Mouse (Mus musculus): ENCODE measurements around the gene Galk1. TPM values are rescaled to one million over a fixed set of nuclear protein-coding genes. Genes with fewer than 3 reads are reported as not detected.
"Not testable (repeated sequence)": the region's sequence is repeated elsewhere in the genome, so short reads cannot be mapped to it uniquely, and the experiment has no call there.

The Galk1 gene
- polyA plus RNA-seq, 1 experiment from 2014 or later = 166 TPM

- no peak overlapping the region for H3K9ac ChIP-seq (ENCODE audit: low read depth, low read length)
- peaks cover 18% of the 10 kb centered on the region; the same call in 1 of the 2 replicates for H3K36me3 ChIP-seq (ENCODE audit: control insufficient read depth, insufficient read depth, low read length)
- no peak for ATAC-seq (ENCODE audit: low FRiP score, low TSS enrichment)
- 91% methylated on average over 3 of the region's 3 CpGs for WGBS
- no peak overlapping the region; the same call in 1 of the 2 replicates for H3K27ac ChIP-seq (ENCODE audit: low read depth, low read length)
- no peaks in the 10 kb centered on the region for H3K9me3 ChIP-seq (ENCODE audit: control insufficient read depth, low read length)
- no peak overlapping the region for H3K4me3 ChIP-seq (ENCODE audit: low read length)
- no peaks in the 10 kb centered on the region for H3K27me3 ChIP-seq (ENCODE audit: control insufficient read depth, insufficient read depth, low read length)
- no peak overlapping the region for H3K4me2 ChIP-seq (replicated peaks; ENCODE audit: low read depth, low read length)
- H3K4me1 ChIP-seq (ENCODE audit: control insufficient read depth, insufficient read depth, low read length) = 0 out of 2 replicates have a peak, but pooled peaks cover 7% of the 10 kb centered on the region
Measured at GRCm38 (mm10) chr11:116025056-116025845, 12.7 kb upstream of the Galk1 start.

GRCm38 (mm10) chr11:116024356-116024808, 11.9 kb upstream of the Galk1 start:
- ATAC-seq (ENCODE audit: low FRiP score, low TSS enrichment) = peak; percentile 94
- Histone ChIP-seq H3K9me3 (ENCODE audit: control insufficient read depth, low read length) (no peaks in the 10 kb centered on the region), H3K9ac (ENCODE audit: low read depth, low read length) (peak overlapping the region; percentile 99), H3K4me1 (ENCODE audit: control insufficient read depth, insufficient read depth, low read length) (0 out of 2 replicates have a peak, but pooled peaks cover 3% of the 10 kb centered on the region), H3K36me3 (ENCODE audit: control insufficient read depth, insufficient read depth, low read length) (peaks cover 18% of the 10 kb centered on the region; the same call in 1 of the 2 replicates), H3K4me2 (replicated peaks; ENCODE audit: low read depth, low read length) (peak overlapping the region; percentile 19), H3K27ac (ENCODE audit: low read depth, low read length) (peak overlapping the region; percentile 99), H3K27me3 (ENCODE audit: control insufficient read depth, insufficient read depth, low read length) (no peaks in the 10 kb centered on the region), H3K4me3 (ENCODE audit: low read length) (peak overlapping the region; percentile 94)
- WGBS = under 1% methylated on average over 37 of the region's 37 CpGs

DNA sequence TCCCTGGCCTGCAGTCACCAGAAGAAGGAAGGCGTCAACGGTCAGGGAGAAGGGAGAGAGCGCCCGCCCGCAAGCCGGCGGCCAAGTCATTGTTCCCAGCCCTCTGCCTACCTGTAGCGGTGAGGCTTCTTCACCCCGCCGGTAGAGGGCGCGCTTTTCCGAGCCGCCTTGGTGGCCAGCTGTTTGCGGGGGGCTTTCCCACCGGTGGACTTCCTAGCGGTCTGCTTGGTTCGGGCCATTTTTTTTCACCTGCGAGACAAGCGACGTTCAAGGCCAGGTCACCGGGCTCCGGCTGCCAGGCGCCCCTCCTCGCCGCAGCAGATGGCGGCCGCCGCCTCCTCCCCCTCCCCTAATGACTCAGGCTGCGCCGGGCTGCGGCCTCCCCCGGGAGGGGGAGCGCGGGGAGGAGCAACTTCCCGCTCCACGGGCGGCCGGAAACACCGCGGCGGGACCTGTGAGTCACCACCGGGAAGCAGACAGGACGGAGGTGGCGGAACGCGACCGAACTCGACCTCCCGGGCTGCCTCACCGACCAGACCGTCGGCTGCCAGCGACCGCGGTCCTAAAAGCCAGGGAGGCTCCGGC, 11.3 kb upstream of the Galk1 start:
- ATAC-seq (ENCODE audit: low FRiP score, low TSS enrichment) = peak; percentile 73
- peak overlapping the region; percentile 45 for H3K4me2 ChIP-seq (replicated peaks; ENCODE audit: low read depth, low read length)
- peak overlapping the region; percentile 99 for H3K27ac ChIP-seq (ENCODE audit: low read depth, low read length)
- H3K4me1 ChIP-seq (ENCODE audit: control insufficient read depth, insufficient read depth, low read length) = 0 out of 2 replicates have a peak, but pooled peaks cover 2% of the 10 kb centered on the region
- H3K9ac ChIP-seq (ENCODE audit: low read depth, low read length) = peak overlapping the region; percentile 99
- H3K36me3 ChIP-seq (ENCODE audit: control insufficient read depth, insufficient read depth, low read length) = peaks cover 18% of the 10 kb centered on the region; the same call in 1 of the 2 replicates
- H3K9me3 ChIP-seq (ENCODE audit: control insufficient read depth, low read length) = no peaks in the 10 kb centered on the region
- no peaks in the 10 kb centered on the region for H3K27me3 ChIP-seq (ENCODE audit: control insufficient read depth, insufficient read depth, low read length)
- H3K4me3 ChIP-seq (ENCODE audit: low read length) = peak overlapping the region; percentile 94
- WGBS = under 1% methylated on average over 56 of the region's 57 CpGs

DNA sequence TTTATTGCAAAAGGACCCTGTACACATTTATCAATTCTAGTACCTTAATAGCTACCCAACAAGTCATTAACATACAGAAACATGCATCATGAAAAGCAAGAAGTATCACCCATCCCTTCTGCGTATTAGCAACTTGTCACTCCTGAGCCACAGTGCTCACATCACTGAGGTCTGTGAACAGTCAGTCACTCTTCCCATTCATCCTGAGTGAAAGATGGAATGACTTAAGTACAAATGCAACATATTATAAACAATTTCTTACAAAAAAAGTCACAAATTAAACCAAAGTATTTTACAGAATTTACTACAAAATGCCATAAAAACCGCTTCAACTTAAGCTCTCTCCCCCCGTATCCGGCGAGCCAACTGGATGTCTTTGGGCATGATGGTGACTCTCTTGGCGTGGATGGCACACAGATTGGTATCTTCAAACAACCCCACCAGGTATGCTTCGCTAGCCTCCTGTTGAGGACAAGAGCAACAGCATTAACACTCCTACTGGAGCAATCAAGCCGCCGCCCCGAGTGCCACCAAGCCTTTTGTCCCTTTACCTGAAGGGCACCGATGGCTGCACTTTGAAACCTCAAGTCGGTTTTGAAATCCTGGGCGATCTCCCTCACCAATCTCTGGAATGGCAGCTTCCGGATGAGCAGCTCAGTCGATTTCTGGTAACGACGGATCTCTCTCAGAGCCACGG, 10.7 kb upstream of the Galk1 start:
- not testable (repeated sequence) for ATAC-seq (ENCODE audit: low FRiP score, low TSS enrichment); H3K9me3 ChIP-seq (ENCODE audit: control insufficient read depth, low read length); H3K27me3 ChIP-seq (ENCODE audit: control insufficient read depth, insufficient read depth, low read length); H3K4me1 ChIP-seq (ENCODE audit: control insufficient read depth, insufficient read depth, low read length)
- H3K4me2 ChIP-seq (replicated peaks; ENCODE audit: low read depth, low read length) = peak overlapping the region; percentile 47
- peak overlapping the region; percentile 94 for H3K4me3 ChIP-seq (ENCODE audit: low read length)
- 6% methylated on average over 18 of the region's 18 CpGs for WGBS
- H3K36me3 ChIP-seq (ENCODE audit: control insufficient read depth, insufficient read depth, low read length) = peaks cover 18% of the 10 kb centered on the region; the same call in 1 of the 2 replicates
- H3K27ac ChIP-seq (ENCODE audit: low read depth, low read length) = peak overlapping the region; percentile 99
- peak overlapping the region; percentile 99 for H3K9ac ChIP-seq (ENCODE audit: low read depth, low read length)

- peak overlapping the region; percentile 47 for H3K4me2 ChIP-seq (replicated peaks; ENCODE audit: low read depth, low read length)
- no peaks in the 10 kb centered on the region for H3K27me3 ChIP-seq (ENCODE audit: control insufficient read depth, insufficient read depth, low read length)
- H3K4me1 ChIP-seq (ENCODE audit: control insufficient read depth, insufficient read depth, low read length) = 0 out of 2 replicates have a peak, but pooled peaks cover 2% of the 10 kb centered on the region
- no peak overlapping the region for H3K27ac ChIP-seq (ENCODE audit: low read depth, low read length)
- H3K9me3 ChIP-seq (ENCODE audit: control insufficient read depth, low read length) = no peaks in the 10 kb centered on the region
- WGBS = 59% methylated on average over 4 of the region's 4 CpGs
- H3K9ac ChIP-seq (ENCODE audit: low read depth, low read length) = 0 out of 2 replicates have a peak overlapping the region, but pooled peaks have one; percentile 13
- ATAC-seq (ENCODE audit: low FRiP score, low TSS enrichment) = no peak
- peaks cover 18% of the 10 kb centered on the region; the same call in 1 of the 2 replicates for H3K36me3 ChIP-seq (ENCODE audit: control insufficient read depth, insufficient read depth, low read length)
- peak overlapping the region; percentile 30 for H3K4me3 ChIP-seq (ENCODE audit: low read length)
Measured at GRCm38 (mm10) chr11:116022256-116022780, 9.8 kb upstream of the Galk1 start.

DNA sequence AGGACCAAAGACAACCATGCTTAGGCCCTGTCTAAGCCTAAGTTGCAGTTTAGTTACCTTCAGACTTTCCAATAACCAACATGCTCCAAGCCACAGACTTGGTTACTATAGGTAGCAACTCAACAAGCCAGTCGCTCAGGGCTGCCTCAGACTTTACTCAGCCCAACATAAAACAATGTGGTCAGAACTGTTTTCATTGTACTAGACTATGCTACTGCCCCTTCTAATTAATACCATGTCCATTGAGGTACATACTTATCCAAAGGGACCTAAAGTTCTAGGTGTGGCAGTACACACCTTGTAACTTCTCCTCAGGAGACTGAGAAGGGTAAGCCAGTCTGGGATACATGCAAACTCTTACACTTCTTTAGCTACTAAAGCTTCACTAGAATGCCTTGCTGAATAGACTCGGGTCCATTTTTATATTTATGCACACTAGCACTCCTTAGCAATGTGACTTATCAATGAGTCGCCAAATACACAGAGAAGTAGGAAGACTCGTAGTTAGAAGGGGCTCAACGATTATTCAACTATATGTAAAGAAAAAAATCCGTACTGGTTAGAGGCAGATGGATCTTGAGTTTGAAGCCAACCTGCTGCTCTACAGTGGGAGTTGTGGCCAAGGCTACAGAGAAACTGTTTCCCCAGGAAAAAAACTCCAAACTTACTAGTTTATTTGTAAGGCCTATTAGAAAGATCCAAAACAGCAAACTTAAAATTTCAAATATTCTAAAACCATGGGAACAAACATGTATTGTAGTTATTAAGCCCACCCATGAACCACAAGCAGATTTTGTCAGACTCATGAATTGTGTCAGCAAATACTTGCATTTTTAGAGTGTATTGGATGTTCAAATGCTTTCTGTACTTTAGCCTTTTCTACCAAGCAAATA, 9.1 kb upstream of the Galk1 start:
- no peak overlapping the region for H3K4me2 ChIP-seq (replicated peaks; ENCODE audit: low read depth, low read length)
- no peaks in the 10 kb centered on the region for H3K27me3 ChIP-seq (ENCODE audit: control insufficient read depth, insufficient read depth, low read length)
- 80% methylated on average over 6 of the region's 6 CpGs for whole genome bisulfite sequencing
- H3K36me3 ChIP-seq (ENCODE audit: control insufficient read depth, insufficient read depth, low read length) = peaks cover 18% of the 10 kb centered on the region; the same call in 1 of the 2 replicates
- H3K9me3 ChIP-seq (ENCODE audit: control insufficient read depth, low read length) = no peaks in the 10 kb centered on the region
- no peak overlapping the region for H3K27ac ChIP-seq (ENCODE audit: low read depth, low read length)
- H3K9ac ChIP-seq (ENCODE audit: low read depth, low read length) = no peak overlapping the region
- ATAC-seq (ENCODE audit: low FRiP score, low TSS enrichment) = no peak
- 0 out of 2 replicates have a peak, but pooled peaks cover 2% of the 10 kb centered on the region for H3K4me1 ChIP-seq (ENCODE audit: control insufficient read depth, insufficient read depth, low read length)
- H3K4me3 ChIP-seq (ENCODE audit: low read length) = peak overlapping the region; percentile 0; the same call in 1 of the 2 replicates

DNA sequence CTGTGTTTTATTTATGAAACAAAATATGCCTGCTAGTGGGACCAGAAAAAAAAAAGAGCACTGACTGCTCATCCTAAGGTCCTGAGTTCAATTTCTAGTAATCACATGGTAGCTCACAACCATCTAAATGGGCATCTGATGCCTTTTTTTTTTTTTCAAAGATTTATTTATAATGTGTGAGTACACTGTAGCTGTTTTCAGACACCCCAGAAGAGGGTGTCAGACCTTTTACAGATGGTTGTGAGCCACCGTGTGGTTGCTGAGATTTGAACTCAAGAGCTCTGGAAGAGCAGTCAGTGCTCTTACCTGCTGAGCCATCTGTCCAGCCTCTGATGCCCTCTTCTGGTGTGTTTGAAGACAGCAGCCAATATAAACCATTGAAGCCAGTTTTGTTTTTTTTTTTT, 8.0 kb upstream of the Galk1 start:
- Histone ChIP-seq H3K36me3 (ENCODE audit: control insufficient read depth, insufficient read depth, low read length) (peaks cover 18% of the 10 kb centered on the region; the same call in 1 of the 2 replicates), H3K27ac (ENCODE audit: low read depth, low read length) (no peak overlapping the region), H3K4me2 (replicated peaks; ENCODE audit: low read depth, low read length) (no peak overlapping the region), H3K27me3 (ENCODE audit: control insufficient read depth, insufficient read depth, low read length) (no peaks in the 10 kb centered on the region), H3K4me1 (ENCODE audit: control insufficient read depth, insufficient read depth, low read length) (0 out of 2 replicates have a peak, but pooled peaks cover 2% of the 10 kb centered on the region), H3K4me3 (ENCODE audit: low read length) (no peak overlapping the region), H3K9me3 (ENCODE audit: control insufficient read depth, low read length) (no peaks in the 10 kb centered on the region), H3K9ac (ENCODE audit: low read depth, low read length) (no peak overlapping the region)
- WGBS = 35% methylated on average over 1 of the region's 1 CpGs
- no peak for ATAC-seq (ENCODE audit: low FRiP score, low TSS enrichment)
